Comparison of ENCODE assay signal across 8 mouse cellular contexts in the genomic region with DNA sequence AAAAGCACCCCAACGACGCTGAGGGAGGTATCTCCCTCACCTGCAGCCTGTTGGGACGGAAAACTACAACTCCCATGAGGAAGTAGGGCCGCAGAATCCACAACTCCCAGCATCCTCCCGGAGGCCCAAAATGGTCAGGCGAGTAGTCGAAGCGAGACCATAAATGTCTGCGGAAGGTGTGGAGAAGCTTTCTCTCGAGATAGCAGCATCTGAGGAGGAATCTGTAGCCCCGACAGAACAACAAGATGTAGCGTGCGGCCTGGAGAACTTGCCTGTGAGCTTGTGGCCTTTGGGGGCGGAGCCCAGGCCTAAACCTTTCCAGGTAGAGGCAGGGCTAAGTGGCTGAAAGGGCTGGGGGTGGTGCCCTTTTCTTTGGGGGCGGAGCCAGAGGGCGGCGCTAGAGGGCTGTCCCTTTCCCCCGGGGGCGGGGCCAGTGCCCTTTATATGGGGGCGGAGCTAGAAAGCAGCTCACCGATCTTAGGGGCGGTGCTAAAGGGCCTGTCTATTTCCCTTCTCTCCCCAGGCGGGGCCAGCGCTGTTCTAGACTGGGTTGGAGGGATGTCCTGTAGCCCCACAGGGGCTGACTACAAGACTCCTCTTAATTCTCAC. TPM values are rescaled to one million over a fixed set of nuclear protein-coding genes. Genes with fewer than 3 reads are reported as not detected.
DNase-seq lines count a peak whose midpoint lies in the region; ATAC-seq and TF ChIP-seq lines count a peak whose summit lies in the region.

Setmar (plus strand) TSS at position 128 of the 609 bp plus-strand sequence.

- peak within 1 kb of the TSS; percentile 68 for H3K9ac ChIP-seq in heart, embryonic 12.5 days
- peak within 1 kb of the TSS; percentile 63 for H3K9ac ChIP-seq in kidney, postnatal 0 days (ENCODE audit: low read depth, low read length)
- peak within 1 kb of the TSS; percentile 72 for H3K9ac ChIP-seq in liver, embryonic 11.5 days (ENCODE audit: low read depth, low read length)
- peak within 1 kb of the TSS; percentile 45 for H3K9ac ChIP-seq in stomach, embryonic 14.5 days (replicated peaks; ENCODE audit: low read depth, low read length)

- peak within 1 kb of the TSS; percentile 20 for H3ac ChIP-seq in C2C12 (ENCODE audit: control insufficient read depth, insufficient read length, low read depth)

- peak within 1 kb of the TSS; percentile 72 for H3K4me2 ChIP-seq in heart, embryonic 12.5 days
- H3K4me2 ChIP-seq in kidney, postnatal 0 days (ENCODE audit: low read length) = peak within 1 kb of the TSS; percentile 78
- peak within 1 kb of the TSS; percentile 74 for H3K4me2 ChIP-seq in liver, embryonic 11.5 days
- peak within 1 kb of the TSS; percentile 45 for H3K4me2 ChIP-seq in stomach, embryonic 14.5 days (replicated peaks; ENCODE audit: low read depth, low read length)

- H3K27ac ChIP-seq in heart, embryonic 12.5 days (ENCODE audit: poor library complexity, severe bottlenecking) = peak within 1 kb of the TSS; percentile 75
- H3K27ac ChIP-seq in kidney, postnatal 0 days = peak within 1 kb of the TSS; percentile 93
- H3K27ac ChIP-seq in liver, embryonic 11.5 days (ENCODE audit: low read depth, low read length) = peak within 1 kb of the TSS; percentile 82
- peak within 1 kb of the TSS; percentile 91 for H3K27ac ChIP-seq in stomach, embryonic 14.5 days (ENCODE audit: low read length)

- H3K4me3 ChIP-seq in C2C12 (ENCODE audit: insufficient read depth, poor library complexity, severe bottlenecking) = peak within 1 kb of the TSS; percentile 18
- H3K4me3 ChIP-seq in erythroblast, embryonic 14.5 days (replicated peaks) = peak within 1 kb of the TSS; percentile 71
- H3K4me3 ChIP-seq in heart, embryonic 12.5 days = peak within 1 kb of the TSS; percentile 61
- H3K4me3 ChIP-seq in kidney, postnatal 0 days (replicated peaks; ENCODE audit: low read depth, low read length) = peak within 1 kb of the TSS; percentile 49
- peak within 1 kb of the TSS; percentile 55 for H3K4me3 ChIP-seq in liver, embryonic 11.5 days (ENCODE audit: low read depth, low read length)
- H3K4me3 ChIP-seq in stomach, embryonic 14.5 days (ENCODE audit: low read depth, low read length) = peak within 1 kb of the TSS; percentile 54

- ATAC-seq in heart, embryonic 12.5 days (ENCODE audit: insufficient number of reproducible peaks, low FRiP score) = peak; percentile 97
- ATAC-seq in kidney, postnatal 0 days (replicated peaks; ENCODE audit: low FRiP score, low read depth) = peak; percentile 97
- peak; percentile 96 for ATAC-seq in liver, embryonic 11.5 days (replicated peaks; ENCODE audit: low FRiP score)
- peak; percentile 96 for ATAC-seq in stomach, embryonic 14.5 days (ENCODE audit: insufficient number of reproducible peaks, insufficient read depth, low FRiP score, low read depth)

- TF ChIP-seq POLR2A in brain, embryonic 14.5 days (IDR thresholded peaks at IDR 0.05; ENCODE audit: borderline replicate concordance, extremely low read depth, insufficient read depth, insufficient read length, poor library complexity, severe bottlenecking) = peak; percentile 22; the same call in 1 of the 2 replicates

- no peak for TF ChIP-seq CTCF in C2C12 (IDR thresholded peaks at IDR 0.05; ENCODE audit: control insufficient read depth, insufficient read depth, insufficient read length)
- TF ChIP-seq CTCF in brain, embryonic 14.5 days (IDR thresholded peaks at IDR 0.05; ENCODE audit: borderline replicate concordance, extremely low read depth, insufficient read depth, insufficient read length) = no peak
- TF ChIP-seq CTCF in kidney, postnatal 0 days (IDR thresholded peaks at IDR 0.05; ENCODE audit: low read depth) = peak; percentile 47; the same call in 1 of the 2 replicates

- H3K9me3 ChIP-seq in erythroblast, embryonic 14.5 days (ENCODE audit: control insufficient read depth, low read length) = no peaks in the 10 kb centered on the region
- no peaks in the 10 kb centered on the region for H3K9me3 ChIP-seq in heart, embryonic 12.5 days (replicated peaks)
- no peaks in the 10 kb centered on the region for H3K9me3 ChIP-seq in kidney, postnatal 0 days (replicated peaks; ENCODE audit: low read length)
- no peaks in the 10 kb centered on the region for H3K9me3 ChIP-seq in liver, embryonic 11.5 days (ENCODE audit: control insufficient read depth, low read length)
- H3K9me3 ChIP-seq in stomach, embryonic 14.5 days (ENCODE audit: control insufficient read depth, low read depth, low read length) = no peaks in the 10 kb centered on the region

- under 1% methylated on average over 24 of the region's 24 CpGs for WGBS in heart, embryonic 12.5 days
- under 1% methylated on average over 23 of the region's 24 CpGs for WGBS in kidney, postnatal 0 days
- WGBS in liver, embryonic 11.5 days = under 1% methylated on average over 24 of the region's 24 CpGs
- under 1% methylated on average over 23 of the region's 24 CpGs for WGBS in stomach, embryonic 14.5 days

- no peaks in the 10 kb centered on the region for H3K79me3 ChIP-seq in C2C12 (ENCODE audit: low read depth)

- H3K4me1 ChIP-seq in erythroblast, embryonic 14.5 days (ENCODE audit: control insufficient read depth) = peaks cover 13% of the 10 kb centered on the region
- no peaks in the 10 kb centered on the region for H3K4me1 ChIP-seq in heart, embryonic 12.5 days (replicated peaks)
- no peaks in the 10 kb centered on the region for H3K4me1 ChIP-seq in kidney, postnatal 0 days (replicated peaks; ENCODE audit: insufficient read depth, low read length)
- H3K4me1 ChIP-seq in liver, embryonic 11.5 days (replicated peaks; ENCODE audit: control insufficient read depth, insufficient read depth, low read length) = no peaks in the 10 kb centered on the region
- H3K4me1 ChIP-seq in stomach, embryonic 14.5 days (ENCODE audit: control insufficient read depth, insufficient read depth, low read length) = no peaks in the 10 kb centered on the region

- no peaks in the 10 kb centered on the region for H3K36me3 ChIP-seq in C2C12 (ENCODE audit: control insufficient read depth, insufficient read depth)
- H3K36me3 ChIP-seq in erythroblast, embryonic 14.5 days (ENCODE audit: control insufficient read depth) = no peaks in the 10 kb centered on the region
- no peaks in the 10 kb centered on the region for H3K36me3 ChIP-seq in heart, embryonic 12.5 days
- H3K36me3 ChIP-seq in kidney, postnatal 0 days (ENCODE audit: insufficient read depth, low read length) = no peaks in the 10 kb centered on the region
- no peaks in the 10 kb centered on the region for H3K36me3 ChIP-seq in liver, embryonic 11.5 days (ENCODE audit: control insufficient read depth, insufficient read depth, low read length)
- no peaks in the 10 kb centered on the region for H3K36me3 ChIP-seq in stomach, embryonic 14.5 days (ENCODE audit: control insufficient read depth, insufficient read depth, low read length)

- no peaks in the 10 kb centered on the region for H3K27me3 ChIP-seq in C2C12 (ENCODE audit: control insufficient read depth, insufficient read depth, insufficient read length)
- H3K27me3 ChIP-seq in erythroblast, embryonic 14.5 days (ENCODE audit: control insufficient read depth) = no peaks in the 10 kb centered on the region
- H3K27me3 ChIP-seq in heart, embryonic 12.5 days (replicated peaks) = no peaks in the 10 kb centered on the region
- no peaks in the 10 kb centered on the region for H3K27me3 ChIP-seq in kidney, postnatal 0 days (ENCODE audit: insufficient read depth, low read length)
- no peaks in the 10 kb centered on the region for H3K27me3 ChIP-seq in liver, embryonic 11.5 days (replicated peaks; ENCODE audit: control insufficient read depth, insufficient read depth, low read length)
- no peaks in the 10 kb centered on the region for H3K27me3 ChIP-seq in stomach, embryonic 14.5 days (ENCODE audit: control insufficient read depth, insufficient read depth, low read length)

- no peaks in the 10 kb centered on the region for H3K79me2 ChIP-seq in C2C12 (ENCODE audit: control insufficient read depth, insufficient read depth)

- peak; percentile 97 for DNase-seq in brain, embryonic 14.5 days (ENCODE audit: low read depth)
- DNase-seq in kidney, postnatal 0 days (ENCODE audit: low spot score) = peak; percentile 99
- DNase-seq in liver, embryonic 11.5 days (ENCODE audit: low spot score) = peak; percentile 99
- DNase-seq in naive thymus-derived CD4-positive, alpha-beta T cell, adult 2 months (ENCODE audit: low read depth) = peak; percentile 99

TF ChIP-seq in C2C12, 6 proteins besides CTCF, POLR2A, EP300 and RAD21:
- TF ChIP-seq MYOD1 (IDR thresholded peaks at IDR 0.05; ENCODE audit: control insufficient read depth, insufficient read length, low read depth) (no peak), MYOG (IDR thresholded peaks at IDR 0.05; ENCODE audit: control insufficient read depth, extremely low read depth, insufficient read length) (no peak), CEBPB (IDR thresholded peaks at IDR 0.05; ENCODE audit: low read depth) (no peak), USF1 (IDR thresholded peaks at IDR 0.05; ENCODE audit: low read depth) (no peak), FOSL1 (IDR thresholded peaks at IDR 0.05; ENCODE audit: insufficient read depth, low read length, poor library complexity, severe bottlenecking) (no peak), MAX (IDR thresholded peaks at IDR 0.05) (peak; percentile 20)

RNA-seq across cellular contexts. Expression of gene Setmar, which starts in this region (rescaled TPM):
- 1.2 TPM for polyA plus RNA-seq in C2C12 (2012; fragmentation: generic; extraction: Trizol)
- polyA plus RNA-seq in brain, embryonic 14.5 days (2012; rRNA removed) = 5.9 and 7.3 TPM in 2 replicates
- polyA plus RNA-seq in erythroblast, embryonic 14.5 days (2012) = 0.04 TPM in 1 of 2 replicates, not detected in the other
- polyA plus RNA-seq in heart, embryonic 12.5 days (2016; fragmentation: Nextera tagmentation; extraction: Ambion mirVana) = 5.6 and 6.2 TPM in 2 replicates
- 7.2 and 7.4 TPM in 2 replicates for polyA plus RNA-seq in kidney, postnatal 0 days (2015; fragmentation: Nextera tagmentation; extraction: Ambion mirVana)
- polyA plus RNA-seq in liver, embryonic 11.5 days (2014; fragmentation: Nextera tagmentation; extraction: Ambion mirVana) = 5.3 and 5.9 TPM in 2 replicates
- polyA plus RNA-seq in stomach, embryonic 14.5 days (2014; fragmentation: Nextera tagmentation; extraction: Ambion mirVana) = 8.3 and 8.5 TPM in 2 replicates

Comparison
In these comparisons a context has a peak if more than half of its experiments do, and no peak if none do; other contexts are left out.
1. Peak in every context shown above with its lines: DNase-seq, ATAC-seq, H3K4me3 ChIP-seq and H3K27ac ChIP-seq.
2. H3K4me3 ChIP-seq: peak in every context shown above with its lines; median percentile 71 in erythroblast, embryonic 14.5 days; 61 in heart, embryonic 12.5 days; 55 in liver, embryonic 11.5 days; 54 in stomach, embryonic 14.5 days; 49 in kidney, postnatal 0 days; 18 in C2C12.